Mouse (Mus musculus) thymus, adult 2 months (tissue): ENCODE results near the gene Fto. TPM values are rescaled to one million over a fixed set of nuclear protein-coding genes. Genes with fewer than 3 reads are reported as not detected.

Source experiments
- DNase-seq: peaks from one replicate; pipeline ENCODE4 v3.0.0; 2021
- H3K27ac ChIP-seq: fragments of 200-500 bp; 2 replicates; pipeline ENCODE4 v1.5.1; 2012; ENCODE audit warnings: low read length, control low read depth; ENCODE audit not compliant: control insufficient read depth, insufficient read depth
- H3K27me3 ChIP-seq: fragments of 200-500 bp; 2 replicates; pipeline ENCODE4 v1.6.1; 2012; ENCODE audit warnings: mild to moderate bottlenecking, low read length, moderate library complexity, mixed read lengths; ENCODE audit not compliant: control insufficient read depth, insufficient read depth
- H3K36me3 ChIP-seq: fragments of 200-500 bp; 2 replicates; pipeline ENCODE4 v1.6.1; 2012; ENCODE audit warnings: mild to moderate bottlenecking, low read length, moderate library complexity; ENCODE audit not compliant: control insufficient read depth, insufficient read depth
- H3K4me1 ChIP-seq: fragments of 200-500 bp; replicated peaks from 2 replicates; pipeline ENCODE4 v1.6.1; 2012; ENCODE audit warnings: low read length; ENCODE audit not compliant: control insufficient read depth, insufficient read depth
- H3K4me3 ChIP-seq: fragments of 200-500 bp; 2 replicates; pipeline ENCODE4 v1.5.1; 2012; ENCODE audit warnings: mild to moderate bottlenecking, low read length, control low read depth, moderate library complexity; ENCODE audit not compliant: control insufficient read depth, insufficient read depth
- CTCF ChIP-seq: fragments of 200-500 bp; IDR thresholded peaks from 2 replicates; pipeline ENCODE4 v1.5.1; 2012; ENCODE audit warnings: mild to moderate bottlenecking, control low read depth, low read length, moderate library complexity, borderline replicate concordance; ENCODE audit not compliant: control insufficient read depth, poor library complexity, insufficient read depth; ENCODE audit errors: extremely low read depth
- POLR2A ChIP-seq: fragments of 200-500 bp; IDR thresholded peaks from 2 replicates; pipeline ENCODE4 v1.6.1; 2012; ENCODE audit warnings: mild to moderate bottlenecking, low read length, control low read depth, moderate library complexity; ENCODE audit not compliant: control insufficient read depth, poor library complexity, insufficient read depth; ENCODE audit errors: extremely low read depth
- WGBS: fragments of 180-500 bp; shearing (Covaris S2); methylation state at CpG from one replicate; pipeline ENCODE4 v1.1.7; 2018; 5-methylcytosine and 5-hydroxymethylcytosine counted together
- polyA plus RNA-seq: library from polyadenylated mRNA; depleted of rRNA; stranded (reverse); fragments of >200 nt; gene quantifications from 2 replicates; pipeline ENCODE4 v1.2.3, GENCODE M21; 2012

Fto gene
- polyA plus RNA-seq, 1 experiment = 29.9 TPM

GRCm38 (mm10) chr8:91531971-91532370, 218.6 kb downstream of the Fto start:
- H3K4me1 ChIP-seq = no peaks in the 10 kb centered on the region
- DNase-seq = peak; percentile 61
- H3K27me3 ChIP-seq = no peaks in the 10 kb centered on the region
- WGBS = 58% methylated on average over 8 of the region's 8 CpGs
- TF ChIP-seq POLR2A = no peak
- TF ChIP-seq CTCF = peak; percentile 61; the same call in 1 of the 2 replicates
- H3K4me3 ChIP-seq = no peak overlapping the region
- H3K27ac ChIP-seq = no peak overlapping the region
- H3K36me3 ChIP-seq = no peaks in the 10 kb centered on the region

GRCm38 (mm10) chr8:91532671-91533436, 219.5 kb downstream of the Fto start:
- no peak for TF ChIP-seq CTCF
- TF ChIP-seq POLR2A = no peak
- H3K27ac ChIP-seq = no peak overlapping the region
- WGBS = 97% methylated on average over 18 of the region's 18 CpGs
- no peaks in the 10 kb centered on the region for H3K36me3 ChIP-seq
- no peaks in the 10 kb centered on the region for H3K4me1 ChIP-seq
- no peak overlapping the region for H3K4me3 ChIP-seq
- DNase-seq = no peak
- no peaks in the 10 kb centered on the region for H3K27me3 ChIP-seq

GRCm38 (mm10) chr8:91534752-91535151, 221.4 kb downstream of the Fto start:
- no peaks in the 10 kb centered on the region for H3K27me3 ChIP-seq
- no peaks in the 10 kb centered on the region for H3K4me1 ChIP-seq
- DNase-seq = no peak
- TF ChIP-seq CTCF (no peak), POLR2A (no peak)
- no peaks in the 10 kb centered on the region for H3K36me3 ChIP-seq
- no peak overlapping the region for H3K4me3 ChIP-seq
- 93% methylated on average over 5 of the region's 5 CpGs for WGBS
- no peak overlapping the region for H3K27ac ChIP-seq

DNA sequence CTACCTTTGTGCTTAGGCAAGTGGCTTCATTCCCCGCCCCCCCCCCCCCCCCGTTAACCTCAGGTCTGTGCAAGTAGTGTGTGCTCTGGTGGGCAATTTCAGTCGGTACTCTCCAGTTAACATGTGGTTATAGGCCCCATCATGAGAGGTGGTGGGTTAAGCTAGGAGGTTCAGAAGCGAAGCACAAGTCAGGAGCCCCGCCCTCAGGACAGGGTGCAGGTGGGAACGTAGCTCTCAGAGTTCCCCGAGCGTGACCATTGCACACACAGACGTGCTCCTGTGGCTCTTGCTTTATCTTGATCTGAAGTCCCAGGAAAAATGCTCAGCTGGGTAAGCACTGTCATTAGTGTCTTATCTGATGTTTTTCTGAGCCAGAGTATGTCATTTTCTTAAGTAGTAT, 224.8 kb downstream of the Fto start:
- H3K4me3 ChIP-seq = no peak overlapping the region
- DNase-seq = no peak
- H3K36me3 ChIP-seq = no peaks in the 10 kb centered on the region
- 37% methylated on average over 9 of the region's 9 CpGs for WGBS
- no peaks in the 10 kb centered on the region for H3K27me3 ChIP-seq
- TF ChIP-seq POLR2A = no peak
- no peaks in the 10 kb centered on the region for H3K4me1 ChIP-seq
- no peak overlapping the region for H3K27ac ChIP-seq

GRCm38 (mm10) chr8:91538892-91539291, 225.6 kb downstream of the Fto start:
- no peaks in the 10 kb centered on the region for H3K4me1 ChIP-seq
- no peak for DNase-seq
- TF ChIP-seq POLR2A (no peak), CTCF (no peak)
- H3K27me3 ChIP-seq = no peaks in the 10 kb centered on the region
- no peak overlapping the region for H3K4me3 ChIP-seq
- no peaks in the 10 kb centered on the region for H3K36me3 ChIP-seq
- WGBS = 93% methylated on average over 5 of the region's 5 CpGs
- H3K27ac ChIP-seq = no peak overlapping the region

GRCm38 (mm10) chr8:91539586-91539985, 226.3 kb downstream of the Fto start:
- no peak for DNase-seq
- Histone ChIP-seq H3K36me3 (no peaks in the 10 kb centered on the region), H3K4me3 (no peak overlapping the region), H3K27me3 (no peaks in the 10 kb centered on the region), H3K27ac (no peak overlapping the region), H3K4me1 (no peaks in the 10 kb centered on the region)
- WGBS = 75% methylated on average over 8 of the region's 8 CpGs
- TF ChIP-seq CTCF (no peak), POLR2A (no peak)

DNA sequence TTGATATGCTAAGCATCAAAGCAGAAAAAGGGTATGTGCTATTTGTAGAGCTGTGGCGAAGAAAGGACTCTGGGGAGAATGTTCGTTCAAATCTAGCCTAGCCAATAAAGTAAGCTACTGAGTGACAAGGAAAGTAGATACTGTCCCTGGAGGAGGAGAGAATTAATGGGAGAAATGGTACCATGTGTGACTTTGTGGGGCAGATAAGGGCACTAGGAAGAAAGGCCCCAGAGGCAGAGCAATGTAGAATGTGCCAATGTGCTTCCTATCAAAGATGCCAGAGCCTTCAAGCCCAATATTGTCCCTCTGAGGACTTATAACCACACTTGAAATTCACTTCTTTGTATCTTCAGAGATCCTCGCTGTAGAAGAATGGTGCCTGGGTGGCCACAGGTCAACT, 227.9 kb downstream of the Fto start:
- no peak overlapping the region for H3K27ac ChIP-seq
- H3K4me3 ChIP-seq = no peak overlapping the region
- H3K27me3 ChIP-seq = no peaks in the 10 kb centered on the region
- H3K4me1 ChIP-seq = peaks cover 5% of the 10 kb centered on the region; the same call in 1 of the 2 replicates
- 87% methylated on average over 3 of the region's 3 CpGs for WGBS
- DNase-seq = no peak
- TF ChIP-seq CTCF (no peak), POLR2A (no peak)
- H3K36me3 ChIP-seq = no peaks in the 10 kb centered on the region
